In genomic region chr4:120614644-120615043, GRCm38 (mm10) we compare ENCODE assay signal across 19 mouse cellular contexts. TPM values are rescaled to one million over a fixed set of nuclear protein-coding genes. Genes with fewer than 3 reads are reported as not detected.
DNase-seq lines count a peak whose midpoint lies in the region; ATAC-seq and TF ChIP-seq lines count a peak whose summit lies in the region.
"Had no signal": no experiment of that assay in that cellular context is flagged by ENCODE, and none has a peak within 500 bp of the region (broad histone marks: within the 10 kb centered on the region; RNA-seq: fewer than 3 reads in every experiment).

No protein-coding gene starts in this region.

- no peak overlapping the region for H3K4me2 ChIP-seq in heart, postnatal 0 days (ENCODE audit: low read depth, low read length)
- no peak overlapping the region for H3K4me2 ChIP-seq in stomach, postnatal 0 days (replicated peaks; ENCODE audit: low read depth)
- H3K4me2 ChIP-seq in forebrain, embryonic 14.5 days (ENCODE audit: low read length), result no peak overlapping the region
- H3K4me2 ChIP-seq: forebrain, embryonic 13.5 days; kidney, embryonic 15.5 days had no signal

- no peaks in the 10 kb centered on the region for H3K27me3 ChIP-seq in heart, postnatal 0 days (ENCODE audit: control insufficient read depth, insufficient read depth, low read length)
- H3K27me3 ChIP-seq in stomach, postnatal 0 days (ENCODE audit: control insufficient read depth, insufficient read depth, low read length), result no peaks in the 10 kb centered on the region
- H3K27me3 ChIP-seq in forebrain, embryonic 14.5 days (replicated peaks; ENCODE audit: control insufficient read depth, insufficient read depth, low read length), result no peaks in the 10 kb centered on the region
- H3K27me3 ChIP-seq: forebrain, embryonic 13.5 days; kidney, embryonic 15.5 days had no signal

- ATAC-seq in heart, postnatal 0 days (ENCODE audit: insufficient read depth, low read depth), result no peak
- ATAC-seq in stomach, postnatal 0 days (ENCODE audit: low FRiP score, low TSS enrichment), result no peak
- ATAC-seq in forebrain, embryonic 14.5 days, result no peak

- no peak for TF ChIP-seq EP300 in heart, postnatal 0 days (IDR thresholded peaks at IDR 0.05; ENCODE audit: low read depth)
- TF ChIP-seq EP300 in stomach, postnatal 0 days (optimal IDR thresholded peaks at IDR 0.05), result no peak

- intact Hi-C loops in left cerebral cortex, adult 2 months (cut with DNase I), result no loop called here
- intact Hi-C loops in left cerebral cortex, postnatal 10 days (cut with DNase I), result loop anchor here (5.0 kb wide), 1 partner anchor 48 kb away; no protein-coding TSS in a partner anchor

- no peaks in the 10 kb centered on the region for H3K36me3 ChIP-seq in heart, postnatal 0 days (replicated peaks; ENCODE audit: control insufficient read depth, insufficient read depth, low read length)
- no peaks in the 10 kb centered on the region for H3K36me3 ChIP-seq in stomach, postnatal 0 days (ENCODE audit: control insufficient read depth, insufficient read depth, low read length)
- no peaks in the 10 kb centered on the region for H3K36me3 ChIP-seq in forebrain, embryonic 14.5 days (ENCODE audit: control insufficient read depth, insufficient read depth, low read length)
- H3K36me3 ChIP-seq: G1E; kidney, embryonic 15.5 days had no signal

- 66% methylated on average over 9 of the region's 9 CpGs for WGBS in heart, postnatal 0 days
- WGBS in stomach, postnatal 0 days, result 85% methylated on average over 9 of the region's 9 CpGs
- 81% methylated on average over 9 of the region's 9 CpGs for WGBS in forebrain, embryonic 14.5 days

- H3K27ac ChIP-seq in left cerebral cortex, adult 2 months, result peak overlapping the region; percentile 92
- H3K27ac ChIP-seq in heart, postnatal 0 days (ENCODE audit: low read depth), result peak overlapping the region; percentile 99
- no peak overlapping the region; the same call in 1 of the 2 replicates for H3K27ac ChIP-seq in stomach, postnatal 0 days (replicated peaks)
- no peak overlapping the region for H3K27ac ChIP-seq in forebrain, embryonic 14.5 days (ENCODE audit: low read depth, low read length)
- H3K27ac ChIP-seq: forebrain, embryonic 13.5 days had no signal

- DNase-seq in cerebellum, adult 18-20 months, result peak; percentile 31 to 53
- DNase-seq in cerebellum, postnatal 4 days (ENCODE audit: low spot score in 2 of 2), result no peak
- no peak for DNase-seq in left cerebral cortex, adult 2 months (ENCODE audit: extremely low spot score in 1 of 2, low spot score in 2 of 2)
- DNase-seq in left cerebral cortex, postnatal 10 days (ENCODE audit: extremely low spot score in 1 of 2, low spot score in 2 of 2), result no peak
- peak; percentile 59 for DNase-seq in cerebellum, adult 9-11 months
- no peak for DNase-seq in heart, postnatal 0 days (ENCODE audit: low spot score)
- DNase-seq in stomach, postnatal 0 days (ENCODE audit: low spot score), result no peak
- DNase-seq in forebrain, embryonic 14.5 days (ENCODE audit: low spot score), result no peak
- DNase-seq: adrenal gland, postnatal 14 days; lung, adult 2 months; right cerebral cortex, postnatal 14 days had no signal

- no peak overlapping the region for H3K4me3 ChIP-seq in left cerebral cortex, adult 2 months
- no peak overlapping the region for H3K4me3 ChIP-seq in heart, postnatal 0 days (ENCODE audit: low read depth, low read length)
- H3K4me3 ChIP-seq in stomach, postnatal 0 days (ENCODE audit: low read depth, low read length), result no peak overlapping the region
- no peak overlapping the region for H3K4me3 ChIP-seq in forebrain, embryonic 14.5 days (ENCODE audit: low read depth, low read length)
- H3K4me3 ChIP-seq: forebrain, embryonic 13.5 days; kidney, embryonic 15.5 days had no signal

- no peak for TF ChIP-seq CTCF in left cerebral cortex, adult 2 months (IDR thresholded peaks at IDR 0.05)
- no peak for TF ChIP-seq CTCF in heart, postnatal 0 days (IDR thresholded peaks at IDR 0.05; ENCODE audit: low read depth)
- no peak for TF ChIP-seq CTCF in stomach, postnatal 0 days (IDR thresholded peaks at IDR 0.05; ENCODE audit: low read depth)

- no peaks in the 10 kb centered on the region for H3K9me3 ChIP-seq in heart, postnatal 0 days (replicated peaks; ENCODE audit: control insufficient read depth, low read length)
- H3K9me3 ChIP-seq in stomach, postnatal 0 days (ENCODE audit: control insufficient read depth, low read length), result no peaks in the 10 kb centered on the region
- H3K9me3 ChIP-seq in forebrain, embryonic 14.5 days (replicated peaks; ENCODE audit: control insufficient read depth, low read length), result no peaks in the 10 kb centered on the region
- H3K9me3 ChIP-seq: forebrain, embryonic 13.5 days; G1E; kidney, embryonic 15.5 days had no signal

- no peak overlapping the region for H3K9ac ChIP-seq in heart, postnatal 0 days (replicated peaks; ENCODE audit: low read depth, low read length)
- H3K9ac ChIP-seq in stomach, postnatal 0 days (ENCODE audit: low read length), result no peak overlapping the region
- no peak overlapping the region for H3K9ac ChIP-seq in forebrain, embryonic 14.5 days (ENCODE audit: low read length)
- H3K9ac ChIP-seq: forebrain, embryonic 13.5 days; kidney, embryonic 15.5 days had no signal

- H3K4me1 ChIP-seq in heart, postnatal 0 days (ENCODE audit: control insufficient read depth, insufficient read depth), result peaks cover 28% of the 10 kb centered on the region
- H3K4me1 ChIP-seq in stomach, postnatal 0 days (replicated peaks; ENCODE audit: control insufficient read depth, insufficient read depth), result peaks cover 5% of the 10 kb centered on the region; the same call in 1 of the 2 replicates
- H3K4me1 ChIP-seq in forebrain, embryonic 14.5 days (ENCODE audit: control insufficient read depth, insufficient read depth, low read length), result no peaks in the 10 kb centered on the region

RNA-seq across cellular contexts. Expression of gene Gm8439, which starts 26.1 kb away (rescaled TPM):
- not detected for total RNA-seq in left cerebral cortex, adult 2 months (2021)
- not detected for total RNA-seq in left cerebral cortex, postnatal 10 days (2021)
- total RNA-seq in heart, postnatal 0 days (2014; rRNA removed; ENCODE audit: low replicate concordance), result not detected in 2 replicates
- 0.53 TPM in 1 of 2 replicates, not detected in the other for polyA plus RNA-seq in heart, postnatal 0 days (2015; fragmentation: Nextera tagmentation; extraction: Ambion mirVana)
- not detected in 2 replicates for polyA plus RNA-seq in stomach, postnatal 0 days (2015; fragmentation: Nextera tagmentation; extraction: Ambion mirVana)
- polyA plus RNA-seq in forebrain, embryonic 14.5 days (2014; fragmentation: Nextera tagmentation; extraction: Ambion mirVana), result not detected in 2 replicates
- total RNA-seq: adrenal gland, postnatal 14 days; G1E; gastrocnemius, postnatal 14 days; layer of hippocampus, postnatal 10 days; left cerebral cortex, postnatal 4 days had no signal
- polyA plus RNA-seq: embryonic facial prominence, embryonic 14.5 days; forebrain, embryonic 13.5 days; G1E; kidney, embryonic 15.5 days; lung, adult 2 months; stomach, embryonic 14.5 days had no signal

RNA-seq across cellular contexts. Expression of gene Ctps, which starts 44.6 kb away (rescaled TPM):
- 10 to 100 TPM; 40.0 to 42.4 TPM for total RNA-seq in left cerebral cortex, adult 2 months (2021)
- 10 to 100 TPM; 62.2 to 62.5 TPM for total RNA-seq in left cerebral cortex, postnatal 10 days (2021)
- 61.2 and 79.7 TPM in 2 replicates for total RNA-seq in heart, postnatal 0 days (2014; rRNA removed; ENCODE audit: low replicate concordance)
- 57.8 and 66.6 TPM in 2 replicates for polyA plus RNA-seq in heart, postnatal 0 days (2015; fragmentation: Nextera tagmentation; extraction: Ambion mirVana)
- 30.9 and 34.1 TPM in 2 replicates for polyA plus RNA-seq in stomach, postnatal 0 days (2015; fragmentation: Nextera tagmentation; extraction: Ambion mirVana)
- polyA plus RNA-seq in forebrain, embryonic 14.5 days (2014; fragmentation: Nextera tagmentation; extraction: Ambion mirVana), result 108 and 115 TPM in 2 replicates

RNA-seq across cellular contexts. Expression of gene Cited4, which starts 51.7 kb away (rescaled TPM):
- 10 to 100 TPM; 17.9 to 20.2 TPM for total RNA-seq in left cerebral cortex, adult 2 months (2021)
- total RNA-seq in left cerebral cortex, postnatal 10 days (2021), result 1 to 10 TPM; 7.0 to 9.0 TPM
- total RNA-seq in heart, postnatal 0 days (2014; rRNA removed; ENCODE audit: low replicate concordance), result 106 and 123 TPM in 2 replicates
- polyA plus RNA-seq in heart, postnatal 0 days (2015; fragmentation: Nextera tagmentation; extraction: Ambion mirVana), result 51.0 and 74.0 TPM in 2 replicates
- 29.8 and 31.8 TPM in 2 replicates for polyA plus RNA-seq in stomach, postnatal 0 days (2015; fragmentation: Nextera tagmentation; extraction: Ambion mirVana)
- 0.17 and 0.23 TPM in 2 replicates for polyA plus RNA-seq in forebrain, embryonic 14.5 days (2014; fragmentation: Nextera tagmentation; extraction: Ambion mirVana)

Comparison
In these comparisons a context has a peak if more than half of its experiments do, and no peak if none do; other contexts are left out.
1. DNase-seq: peak in cerebellum, adult 18-20 months (2 of 2) and cerebellum, adult 9-11 months (single experiment); none in cerebellum, postnatal 4 days (0 of 2), left cerebral cortex, adult 2 months (0 of 2), left cerebral cortex, postnatal 10 days (0 of 2), heart, postnatal 0 days (single experiment), stomach, postnatal 0 days (single experiment) and forebrain, embryonic 14.5 days (single experiment).
2. H3K27ac ChIP-seq: peak in left cerebral cortex, adult 2 months (single experiment) and heart, postnatal 0 days (single experiment); none in stomach, postnatal 0 days (single experiment) and forebrain, embryonic 14.5 days (single experiment).